Mouse (Mus musculus) kidney, embryonic 16.5 days (tissue): Measurements from ENCODE around the gene Gm10518. TPM values are rescaled to one million over a fixed set of nuclear protein-coding genes. Genes with fewer than 3 reads are reported as not detected.
A peak's percentile ranks its signal among the peaks of the same experiment; 100 is the strongest.
"Not testable (repeated sequence)": the region's sequence is repeated elsewhere in the genome, so short reads cannot be mapped to it uniquely, and the experiment has no call there.

ENCODE experiments used
- ATAC-seq: fragments of 200-750 bp; cut with Nextera tagmentation; 2 replicates; pipeline ENCODE4 v1.8.0; 2017; ENCODE audit warnings: moderate TSS enrichment; ENCODE audit not compliant: low FRiP score, low TSS enrichment
- H3K27ac ChIP-seq: fragments of 300-500 bp; sonication (generic); 2 replicates; pipeline ENCODE4 v1.5.1; 2014; ENCODE audit warnings: low read length
- H3K27me3 ChIP-seq: fragments of 300-500 bp; sonication (generic); 2 replicates; pipeline ENCODE4 v1.6.1; 2014; ENCODE audit warnings: low read length, control low read depth, mixed read lengths; ENCODE audit not compliant: insufficient read depth
- H3K36me3 ChIP-seq: fragments of 300-500 bp; sonication (generic); 2 replicates; pipeline ENCODE4 v1.6.1; 2014; ENCODE audit warnings: low read length, control low read depth, mixed read lengths; ENCODE audit not compliant: insufficient read depth
- H3K4me1 ChIP-seq: fragments of 300-500 bp; sonication (generic); 2 replicates; pipeline ENCODE4 v1.6.1; 2014; ENCODE audit warnings: low read length, control low read depth, mixed read lengths; ENCODE audit not compliant: insufficient read depth
- H3K4me2 ChIP-seq: fragments of 300-500 bp; sonication (generic); replicated peaks from 2 replicates; pipeline ENCODE4 v1.6.1; 2014; ENCODE audit warnings: low read depth, low read length
- H3K4me3 ChIP-seq: fragments of 300-500 bp; sonication (generic); 2 replicates; pipeline ENCODE4 v1.5.1; 2014; ENCODE audit warnings: mild to moderate bottlenecking, low read length
- H3K9ac ChIP-seq: fragments of 300-500 bp; sonication (generic); replicated peaks from 2 replicates; pipeline ENCODE4 v1.6.1; 2014; ENCODE audit warnings: low read length
- H3K9me3 ChIP-seq: fragments of 300-500 bp; sonication (generic); 2 replicates; pipeline ENCODE4 v1.6.1; 2016; ENCODE audit warnings: low read length, control low read depth
- WGBS: fragments of 180-500 bp; shearing (Covaris S2); extraction: QIAGEN DNeasy Blood & Tissue Kit; methylation state at CpG from one replicate; pipeline ENCODE4 v1.1.7; 2014; 5-methylcytosine and 5-hydroxymethylcytosine counted together
- polyA plus RNA-seq: library from polyadenylated mRNA; unstranded; fragments of >200 nt; fragmentation: Nextera tagmentation; extraction: Ambion mirVana; gene quantifications from 2 replicates; pipeline ENCODE4 v1.2.1, GENCODE M21; 2015

Gm10518 gene
- polyA plus RNA-seq, 1 experiment from 2014 or later, result not detected

DNA sequence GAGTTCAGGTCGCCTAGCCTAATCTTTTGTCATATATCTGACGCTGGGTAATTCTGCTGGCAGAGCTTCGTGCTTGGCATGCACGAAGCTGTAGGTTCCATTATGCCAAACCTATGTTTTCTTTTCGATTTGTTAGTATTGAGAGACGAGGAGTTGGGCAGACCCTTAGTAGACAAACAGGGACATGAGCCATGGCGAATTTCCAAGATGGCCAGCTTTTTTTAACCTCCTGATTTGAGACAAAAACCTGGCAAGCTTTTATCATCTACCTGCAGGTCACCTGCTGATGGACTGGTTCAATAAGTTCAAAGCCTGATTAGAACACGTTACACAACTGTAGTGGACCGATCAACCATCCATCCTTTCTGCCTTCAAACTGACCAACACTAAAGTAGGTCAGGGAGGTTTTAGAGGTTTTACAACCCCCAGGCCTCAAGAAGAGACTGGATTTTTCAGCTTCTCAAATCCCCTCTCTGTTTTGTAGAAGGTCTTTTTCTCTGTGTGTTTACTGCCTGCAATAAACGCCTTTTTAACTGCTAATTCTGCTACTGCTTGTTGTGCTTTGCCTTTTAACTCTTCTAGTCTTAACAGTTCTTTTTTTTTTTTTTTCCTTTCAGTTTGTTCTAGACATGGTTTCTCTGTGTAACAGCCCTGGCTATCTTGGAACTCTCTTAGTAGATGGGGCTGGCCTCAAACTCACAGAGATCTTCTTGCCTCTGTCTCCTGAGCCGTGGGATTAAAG is 1.1 kb downstream of the Gm10518 start:
- peak overlapping the region; percentile 67 for H3K9ac ChIP-seq
- H3K27me3 ChIP-seq, result no peaks in the 10 kb centered on the region
- peak overlapping the region; percentile 92 for H3K4me3 ChIP-seq
- peaks cover 1% of the 10 kb centered on the region; the same call in 1 of the 2 replicates for H3K36me3 ChIP-seq
- H3K27ac ChIP-seq, result peak overlapping the region; percentile 99
- ATAC-seq, result no peak
- H3K9me3 ChIP-seq, result no peaks in the 10 kb centered on the region
- WGBS, result 23% methylated on average over 11 of the region's 11 CpGs
- H3K4me2 ChIP-seq, result peak overlapping the region; percentile 88
- peaks cover 22% of the 10 kb centered on the region; the same call in 1 of the 2 replicates for H3K4me1 ChIP-seq

GRCm38 (mm10) chr1:179805751-179806150 is 2.6 kb downstream of the Gm10518 start:
- H3K27me3 ChIP-seq, result no peaks in the 10 kb centered on the region
- WGBS, result 88% methylated on average over 5 of the region's 5 CpGs
- H3K4me1 ChIP-seq, result peaks cover 16% of the 10 kb centered on the region; the same call in 1 of the 2 replicates
- H3K36me3 ChIP-seq, result no peaks in the 10 kb centered on the region
- no peak overlapping the region for H3K27ac ChIP-seq
- no peak overlapping the region for H3K4me3 ChIP-seq
- H3K9ac ChIP-seq, result no peak overlapping the region
- no peak for ATAC-seq
- H3K9me3 ChIP-seq, result no peaks in the 10 kb centered on the region
- no peak overlapping the region for H3K4me2 ChIP-seq

DNA sequence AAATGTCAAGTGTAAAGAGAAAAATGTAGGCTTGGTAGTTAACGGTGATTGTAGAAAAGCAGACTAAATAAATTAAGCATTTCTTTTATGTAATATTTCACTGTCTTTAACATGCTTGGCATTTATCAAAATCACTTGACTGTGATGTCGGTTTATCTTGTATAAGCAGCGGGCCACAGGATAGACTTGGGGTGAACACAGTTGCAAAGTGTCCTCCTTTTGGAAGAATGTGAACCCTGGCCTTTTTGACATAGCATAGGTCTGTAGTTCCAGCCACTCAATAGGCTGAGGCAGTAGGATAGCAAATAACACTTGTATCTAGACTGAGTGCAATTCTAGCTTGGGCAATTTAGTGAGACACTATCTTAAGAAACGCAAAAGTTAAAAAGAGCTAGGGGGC is 4.3 kb downstream of the Gm10518 start:
- Histone ChIP-seq H3K9me3 (no peaks in the 10 kb centered on the region), H3K9ac (no peak overlapping the region), H3K36me3 (no peaks in the 10 kb centered on the region), H3K27ac (no peak overlapping the region), H3K4me2 (no peak overlapping the region), H3K4me3 (no peak overlapping the region), H3K27me3 (no peaks in the 10 kb centered on the region), H3K4me1 (peaks cover 4% of the 10 kb centered on the region; the same call in 1 of the 2 replicates)
- 82% methylated on average over 4 of the region's 4 CpGs for WGBS
- no peak for ATAC-seq

DNA sequence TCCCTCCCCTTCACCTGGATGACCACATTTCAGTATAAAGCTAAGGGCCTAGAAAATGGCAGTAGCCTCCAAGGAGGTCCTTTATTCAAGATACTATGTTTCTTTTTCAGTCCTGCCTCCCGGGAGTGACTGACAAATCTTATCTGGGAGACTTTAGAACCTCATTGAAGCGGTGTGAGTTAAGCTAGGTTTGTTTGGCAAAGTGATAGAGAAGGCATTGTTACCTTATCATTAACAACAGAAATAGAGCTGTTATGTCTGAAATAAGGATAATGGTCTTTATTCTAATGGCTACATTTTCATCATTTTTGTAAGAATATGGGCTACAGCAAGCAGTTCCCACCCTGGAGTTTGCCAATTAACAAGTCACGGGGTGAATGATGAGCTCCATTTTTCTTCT is 5.1 kb downstream of the Gm10518 start:
- ATAC-seq, result no peak
- Histone ChIP-seq H3K9ac (no peak overlapping the region), H3K9me3 (no peaks in the 10 kb centered on the region), H3K27ac (no peak overlapping the region), H3K4me1 (peaks cover 4% of the 10 kb centered on the region; the same call in 1 of the 2 replicates), H3K36me3 (no peaks in the 10 kb centered on the region), H3K4me3 (no peak overlapping the region), H3K4me2 (no peak overlapping the region), H3K27me3 (no peaks in the 10 kb centered on the region)
- WGBS, result 76% methylated on average over 3 of the region's 3 CpGs

DNA sequence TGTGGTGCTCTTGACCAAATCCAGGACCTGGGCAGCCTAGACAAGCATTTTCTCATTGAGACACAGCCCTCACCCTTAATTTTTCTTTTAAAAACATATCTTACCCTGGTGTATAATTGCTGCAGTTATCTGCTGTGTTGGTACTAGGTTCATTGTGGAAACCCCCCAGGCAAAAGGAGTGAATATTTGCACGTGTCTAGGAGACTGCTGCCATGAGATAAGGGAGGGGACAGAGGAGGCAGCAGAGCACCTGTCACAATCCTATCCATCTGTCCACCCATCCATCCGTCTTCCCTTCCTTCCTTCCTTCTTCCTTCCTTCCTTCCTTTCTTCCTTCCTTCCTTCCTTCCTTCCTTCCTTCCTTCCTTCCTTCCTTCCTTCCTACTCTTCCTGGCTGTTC is 10.2 kb downstream of the Gm10518 start:
- WGBS, result 64% methylated on average over 2 of the region's 2 CpGs
- Histone ChIP-seq H3K27ac (no peak overlapping the region), H3K9ac (no peak overlapping the region), H3K4me2 (no peak overlapping the region), H3K36me3 (no peaks in the 10 kb centered on the region), H3K4me3 (no peak overlapping the region), H3K27me3 (no peaks in the 10 kb centered on the region), H3K4me1 (no peaks in the 10 kb centered on the region), H3K9me3 (0 out of 2 replicates have a peak, but pooled peaks cover 2% of the 10 kb centered on the region)
- ATAC-seq, result no peak

DNA sequence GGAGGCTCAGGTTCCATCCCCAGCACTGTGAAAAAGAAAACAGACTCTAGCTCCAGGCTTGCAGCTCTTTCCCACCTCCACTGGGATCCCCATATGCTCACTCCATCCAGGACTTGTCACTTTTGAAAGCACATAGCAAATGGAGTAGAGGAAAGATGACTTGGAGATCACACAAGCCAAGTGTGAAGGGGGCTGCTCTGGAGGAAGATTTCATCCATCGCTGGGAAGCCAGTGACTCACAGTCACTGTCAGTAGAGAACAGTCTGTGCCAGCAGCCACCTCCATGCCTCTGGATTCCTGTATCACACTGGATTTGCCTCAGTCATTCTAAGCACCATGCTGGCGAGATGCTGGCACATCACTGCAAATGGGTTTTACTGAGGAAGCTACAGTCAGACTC is 11.4 kb downstream of the Gm10518 start:
- no peak overlapping the region for H3K4me3 ChIP-seq
- ATAC-seq, result no peak
- no peak overlapping the region for H3K27ac ChIP-seq
- no peaks in the 10 kb centered on the region for H3K4me1 ChIP-seq
- no peak overlapping the region for H3K4me2 ChIP-seq
- H3K9ac ChIP-seq, result no peak overlapping the region
- H3K27me3 ChIP-seq, result no peaks in the 10 kb centered on the region
- H3K36me3 ChIP-seq, result no peaks in the 10 kb centered on the region
- H3K9me3 ChIP-seq, result 0 out of 2 replicates have a peak, but pooled peaks cover 2% of the 10 kb centered on the region
- 63% methylated on average over 2 of the region's 2 CpGs for WGBS

- H3K9me3 ChIP-seq, H3K27ac ChIP-seq, H3K9ac ChIP-seq, H3K4me1 ChIP-seq, ATAC-seq, H3K27me3 ChIP-seq, H3K4me2 ChIP-seq, H3K36me3 ChIP-seq, H3K4me3 ChIP-seq: not testable (repeated sequence)
- 88% methylated on average over 11 of the region's 11 CpGs for WGBS
These were observed 15.5 kb downstream of the Gm10518 start for GRCm38 (mm10) chr1:179818490-179819278.

DNA sequence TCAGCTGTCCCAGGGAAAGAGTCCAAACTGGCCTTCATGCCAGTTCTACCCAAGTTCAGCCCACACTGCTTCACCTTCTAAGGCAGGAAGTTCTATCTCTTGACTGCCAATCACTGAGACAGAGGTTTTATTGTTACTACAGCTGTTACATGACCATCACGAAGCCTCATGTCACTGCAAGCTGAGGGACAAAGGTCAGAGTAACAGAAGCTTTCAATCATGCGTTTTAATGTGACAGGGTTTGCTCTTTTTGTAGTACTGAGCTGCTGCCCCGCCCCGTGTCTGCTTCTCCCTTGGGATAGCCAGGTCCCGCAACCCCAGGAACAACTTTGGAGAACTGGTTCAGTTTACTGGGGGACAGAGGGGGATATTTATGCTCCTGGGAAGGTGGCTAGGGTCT is 21.4 kb downstream of the Gm10518 start:
- Histone ChIP-seq H3K4me1 (0 out of 2 replicates have a peak, but pooled peaks cover 3% of the 10 kb centered on the region), H3K27me3 (no peaks in the 10 kb centered on the region), H3K4me3 (no peak overlapping the region), H3K9ac (no peak overlapping the region), H3K9me3 (no peaks in the 10 kb centered on the region), H3K36me3 (no peaks in the 10 kb centered on the region), H3K27ac (no peak overlapping the region), H3K4me2 (no peak overlapping the region)
- ATAC-seq, result no peak
- 60% methylated on average over 5 of the region's 5 CpGs for WGBS

DNA sequence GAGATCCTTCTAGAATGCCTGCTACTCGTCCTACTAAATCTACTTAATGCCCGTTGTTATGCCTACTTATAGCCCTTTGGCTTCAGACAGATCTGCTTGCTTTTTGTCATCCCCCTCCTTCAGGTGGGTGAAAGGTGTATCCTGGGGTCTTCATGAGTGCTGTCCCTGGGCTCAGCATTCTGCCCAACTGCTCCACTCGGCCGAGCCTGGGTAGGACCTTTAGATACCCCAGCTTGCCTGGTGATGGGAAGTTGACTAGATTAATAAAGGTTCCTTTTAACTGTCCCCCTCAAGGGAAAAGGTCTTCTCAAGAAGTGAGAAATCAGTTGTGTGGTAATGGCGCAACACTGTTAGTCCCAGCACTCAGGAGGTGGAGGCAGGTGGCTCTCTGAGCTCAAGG is 24.9 kb downstream of the Gm10518 start:
- H3K4me1 ChIP-seq, result 0 out of 2 replicates have a peak, but pooled peaks cover 3% of the 10 kb centered on the region
- 94% methylated on average over 5 of the region's 5 CpGs for WGBS
- H3K4me3 ChIP-seq, result no peak overlapping the region
- H3K27me3 ChIP-seq, result no peaks in the 10 kb centered on the region
- no peak for ATAC-seq
- no peak overlapping the region for H3K4me2 ChIP-seq
- H3K9ac ChIP-seq, result no peak overlapping the region
- no peak overlapping the region for H3K27ac ChIP-seq
- no peaks in the 10 kb centered on the region for H3K36me3 ChIP-seq
- H3K9me3 ChIP-seq, result no peaks in the 10 kb centered on the region

- H3K27me3 ChIP-seq, result no peaks in the 10 kb centered on the region
- 51% methylated on average over 4 of the region's 4 CpGs for WGBS
- H3K4me2 ChIP-seq, result no peak overlapping the region
- no peak overlapping the region for H3K9ac ChIP-seq
- H3K4me1 ChIP-seq, result 0 out of 2 replicates have a peak, but pooled peaks cover 3% of the 10 kb centered on the region
- no peaks in the 10 kb centered on the region for H3K9me3 ChIP-seq
- no peak for ATAC-seq
- H3K36me3 ChIP-seq, result no peaks in the 10 kb centered on the region
- H3K4me3 ChIP-seq, result no peak overlapping the region
- H3K27ac ChIP-seq, result no peak overlapping the region
These were observed 25.7 kb downstream of the Gm10518 start for GRCm38 (mm10) chr1:179828900-179829299.
